Mouse (Mus musculus) intestine, postnatal 0 days (tissue): ENCODE data around the gene Dcpp2. TPM values are rescaled to one million over a fixed set of nuclear protein-coding genes. Genes with fewer than 3 reads are reported as not detected.

Source experiments
- ATAC-seq: fragments of 200-750 bp; cut with Nextera tagmentation; 2 replicates; pipeline ENCODE4 v1.8.0; 2017; ENCODE audit warnings: mild to moderate bottlenecking, moderate TSS enrichment, moderate library complexity
- H3K27ac ChIP-seq: fragments of 300-500 bp; sonication (generic); 2 replicates; pipeline ENCODE4 v1.5.1; 2014; ENCODE audit warnings: mild to moderate bottlenecking, low read depth, low read length, moderate library complexity
- H3K27me3 ChIP-seq: fragments of 300-500 bp; sonication (generic); replicated peaks from 2 replicates; pipeline ENCODE4 v1.6.1; 2014; ENCODE audit warnings: low read length, mixed read lengths; ENCODE audit not compliant: control insufficient read depth, insufficient read depth
- H3K36me3 ChIP-seq: fragments of 300-500 bp; sonication (generic); 2 replicates; pipeline ENCODE4 v1.6.1; 2014; ENCODE audit warnings: mild to moderate bottlenecking, moderate library complexity; ENCODE audit not compliant: control insufficient read depth, insufficient read depth
- H3K4me1 ChIP-seq: fragments of 300-500 bp; sonication (generic); replicated peaks from 2 replicates; pipeline ENCODE4 v1.6.1; 2014; ENCODE audit warnings: antibody characterized with exemption, low read length, mixed read lengths; ENCODE audit not compliant: control insufficient read depth, insufficient read depth
- H3K4me2 ChIP-seq: fragments of 300-500 bp; sonication (generic); replicated peaks from 2 replicates; pipeline ENCODE4 v1.6.1; 2014; ENCODE audit warnings: low read depth, mild to moderate bottlenecking, moderate library complexity
- H3K4me3 ChIP-seq: fragments of 300-500 bp; sonication (generic); 2 replicates; pipeline ENCODE4 v1.5.1; 2014; ENCODE audit warnings: low read depth, low read length
- H3K9ac ChIP-seq: fragments of 300-500 bp; sonication (generic); 2 replicates; pipeline ENCODE4 v1.6.1; 2014; ENCODE audit warnings: mild to moderate bottlenecking, low read depth, low read length
- H3K9me3 ChIP-seq: fragments of 300-500 bp; sonication (generic); 2 replicates; pipeline ENCODE4 v1.6.1; 2016; ENCODE audit warnings: mixed run types; ENCODE audit not compliant: control insufficient read depth
- CTCF ChIP-seq: sonication (generic); IDR thresholded peaks from 2 replicates; pipeline ENCODE4 v1.5.1; 2016; ENCODE audit warnings: low read depth, mild to moderate bottlenecking, control low read depth, antibody characterized with exemption, moderate library complexity
- WGBS: fragments of 180-500 bp; shearing (Covaris S2); extraction: QIAGEN DNeasy Blood & Tissue Kit; methylation state at CpG from one replicate; pipeline ENCODE4 v1.1.7; 2014; 5-methylcytosine and 5-hydroxymethylcytosine counted together
- polyA plus RNA-seq: library from polyadenylated mRNA; unstranded; fragments of >200 nt; fragmentation: Nextera tagmentation; extraction: Ambion mirVana; gene quantifications from 2 replicates; pipeline ENCODE4 v1.2.1, GENCODE M21; 2015

Gene Dcpp2
- polyA plus RNA-seq, 1 experiment from 2014 or later: not detected

DNA sequence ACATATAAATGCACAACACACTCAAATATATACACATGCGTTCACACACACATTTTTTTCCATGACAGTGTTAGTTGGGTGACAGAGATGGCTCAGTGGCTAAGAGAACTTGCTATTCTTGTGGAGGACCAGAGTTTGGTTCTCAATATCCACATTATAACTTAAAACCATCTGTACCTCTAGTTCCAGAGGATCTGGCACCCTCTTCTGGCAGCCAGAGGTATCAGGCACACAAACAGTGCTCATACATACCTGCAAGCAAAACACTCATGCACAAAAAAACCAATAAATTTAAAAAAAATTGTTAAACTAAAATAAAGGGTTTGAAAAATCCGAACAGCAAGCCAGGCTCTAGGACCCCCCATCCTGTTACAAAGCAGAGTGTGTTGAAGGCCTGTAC, 30.7 kb upstream of the Dcpp2 start:
- TF ChIP-seq CTCF: peak; percentile 61
- H3K9ac ChIP-seq: no peak overlapping the region
- no peaks in the 10 kb centered on the region for H3K9me3 ChIP-seq
- 72% methylated on average over 2 of the region's 2 CpGs for WGBS
- no peak for ATAC-seq
- no peak overlapping the region for H3K4me2 ChIP-seq
- peak overlapping the region; percentile 81 for H3K27ac ChIP-seq
- H3K4me3 ChIP-seq: no peak overlapping the region
- H3K4me1 ChIP-seq: no peaks in the 10 kb centered on the region
- no peaks in the 10 kb centered on the region for H3K27me3 ChIP-seq
- no peaks in the 10 kb centered on the region for H3K36me3 ChIP-seq

GRCm38 (mm10) chr17:23850853-23851749, 29.6 kb upstream of the Dcpp2 start:
- no peak overlapping the region for H3K4me3 ChIP-seq
- H3K36me3 ChIP-seq: no peaks in the 10 kb centered on the region
- H3K27ac ChIP-seq: peak overlapping the region; percentile 81
- peak; percentile 85 for TF ChIP-seq CTCF
- no peaks in the 10 kb centered on the region for H3K4me1 ChIP-seq
- peak; percentile 96 for ATAC-seq
- H3K27me3 ChIP-seq: no peaks in the 10 kb centered on the region
- WGBS: 36% methylated on average over 18 of the region's 19 CpGs
- no peak overlapping the region for H3K4me2 ChIP-seq
- H3K9ac ChIP-seq: no peak overlapping the region
- no peaks in the 10 kb centered on the region for H3K9me3 ChIP-seq

DNA sequence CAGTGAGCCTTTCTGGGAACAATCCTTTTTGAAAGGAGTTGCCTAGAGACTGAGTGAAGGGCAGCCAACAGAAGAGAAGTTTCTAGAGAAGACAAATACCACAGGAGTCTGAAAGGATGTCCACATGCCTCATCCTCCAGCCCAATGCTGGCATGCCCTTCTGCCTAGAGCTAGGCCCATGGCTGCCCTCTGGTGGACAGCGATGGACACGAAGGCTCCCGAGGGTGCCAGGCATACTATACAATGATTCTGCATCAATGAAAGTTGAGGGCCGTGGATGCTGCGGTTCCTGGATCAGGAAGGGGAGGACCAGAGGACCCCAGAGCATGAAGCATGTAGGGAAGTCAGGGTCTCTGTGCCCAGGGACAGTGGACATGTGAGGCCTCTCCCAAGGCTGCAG, 27.4 kb upstream of the Dcpp2 start:
- peak overlapping the region; percentile 14 for H3K4me2 ChIP-seq
- H3K36me3 ChIP-seq: no peaks in the 10 kb centered on the region
- 36% methylated on average over 5 of the region's 5 CpGs for WGBS
- H3K27me3 ChIP-seq: no peaks in the 10 kb centered on the region
- H3K9me3 ChIP-seq: no peaks in the 10 kb centered on the region
- peak; percentile 30; the same call in 1 of the 2 replicates for ATAC-seq
- peak; percentile 87 for TF ChIP-seq CTCF
- no peaks in the 10 kb centered on the region for H3K4me1 ChIP-seq
- H3K4me3 ChIP-seq: no peak overlapping the region
- no peak overlapping the region for H3K9ac ChIP-seq
- H3K27ac ChIP-seq: peak overlapping the region; percentile 57; the same call in 1 of the 2 replicates

GRCm38 (mm10) chr17:23854229-23854765, 26.4 kb upstream of the Dcpp2 start:
- no peaks in the 10 kb centered on the region for H3K9me3 ChIP-seq
- WGBS: 74% methylated on average over 10 of the region's 10 CpGs
- no peak for TF ChIP-seq CTCF
- no peak overlapping the region for H3K9ac ChIP-seq
- H3K27ac ChIP-seq: no peak overlapping the region
- peak overlapping the region; percentile 14; the same call in 1 of the 2 replicates for H3K4me2 ChIP-seq
- no peak for ATAC-seq
- H3K4me3 ChIP-seq: no peak overlapping the region
- H3K36me3 ChIP-seq: no peaks in the 10 kb centered on the region
- no peaks in the 10 kb centered on the region for H3K27me3 ChIP-seq
- H3K4me1 ChIP-seq: no peaks in the 10 kb centered on the region

- 89% methylated on average over 6 of the region's 6 CpGs for WGBS
- H3K9me3 ChIP-seq: no peaks in the 10 kb centered on the region
- H3K4me1 ChIP-seq: no peaks in the 10 kb centered on the region
- H3K4me2 ChIP-seq: no peak overlapping the region
- H3K9ac ChIP-seq: no peak overlapping the region
- no peak for ATAC-seq
- no peaks in the 10 kb centered on the region for H3K36me3 ChIP-seq
- no peak for TF ChIP-seq CTCF
- no peaks in the 10 kb centered on the region for H3K27me3 ChIP-seq
- H3K27ac ChIP-seq: no peak overlapping the region
- no peak overlapping the region for H3K4me3 ChIP-seq
Observed at GRCm38 (mm10) chr17:23857193-23857592, 23.5 kb upstream of the Dcpp2 start.

DNA sequence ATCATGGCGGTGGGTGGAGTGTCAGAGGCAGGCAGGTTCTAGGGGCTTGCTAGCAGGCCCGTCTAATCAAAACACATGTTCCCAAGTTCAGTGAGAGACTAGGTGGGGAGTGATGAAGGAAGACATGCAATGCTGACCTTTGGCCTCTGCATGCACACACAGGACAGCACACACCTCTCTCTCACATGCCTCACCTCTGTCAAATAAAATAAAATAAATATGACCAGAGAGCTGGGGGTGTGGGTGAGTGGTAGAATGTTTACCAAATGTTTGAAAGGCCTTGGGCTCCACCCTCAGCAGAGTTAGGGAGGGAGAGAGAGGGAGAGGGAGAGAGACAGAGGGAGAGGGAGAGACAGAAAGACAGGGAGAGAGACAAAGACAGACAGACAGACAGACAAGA, 22.8 kb upstream of the Dcpp2 start:
- H3K36me3 ChIP-seq: no peaks in the 10 kb centered on the region
- ATAC-seq: no peak
- WGBS: 39% methylated on average over 2 of the region's 2 CpGs

More for the DNA sequence above, 22.8 kb upstream of the Dcpp2 start:
- no peaks in the 10 kb centered on the region for H3K4me1 ChIP-seq
- no peaks in the 10 kb centered on the region for H3K27me3 ChIP-seq
- no peak overlapping the region for H3K9ac ChIP-seq
- no peak overlapping the region for H3K4me3 ChIP-seq
- no peaks in the 10 kb centered on the region for H3K9me3 ChIP-seq
- H3K27ac ChIP-seq: no peak overlapping the region
- H3K4me2 ChIP-seq: no peak overlapping the region
- no peak for TF ChIP-seq CTCF
